Mouse (Mus musculus) limb, embryonic 11.5 days (tissue): ENCODE data around the gene Klhl7. TPM values are rescaled to one million over a fixed set of nuclear protein-coding genes. Genes with fewer than 3 reads are reported as not detected.
"Not testable (repeated sequence)": the region's sequence is repeated elsewhere in the genome, so short reads cannot be mapped to it uniquely, and the experiment has no call there.

Source experiments
- ATAC-seq: fragments of 200-750 bp; cut with Nextera tagmentation; 2 replicates; pipeline ENCODE4 v1.8.0; 2017; ENCODE audit warnings: low read depth; ENCODE audit not compliant: insufficient number of reproducible peaks, low FRiP score, low TSS enrichment
- DNase-seq: peaks from one replicate; pipeline ENCODE4 v3.0.0-alpha.2; 2015; ENCODE audit warnings: low spot score
- H3K27ac ChIP-seq: fragments of 300-500 bp; sonication (generic); replicated peaks from 2 replicates; pipeline ENCODE4 v1.5.1; 2014; ENCODE audit warnings: low read depth, mild to moderate bottlenecking, low read length
- H3K27me3 ChIP-seq: fragments of 300-500 bp; sonication (generic); 2 replicates; pipeline ENCODE4 v1.6.1; 2014; ENCODE audit warnings: mild to moderate bottlenecking, low read length, mixed read lengths; ENCODE audit not compliant: control insufficient read depth, insufficient read depth
- H3K36me3 ChIP-seq: fragments of 300-500 bp; sonication (generic); 2 replicates; pipeline ENCODE4 v1.6.1; 2014; ENCODE audit warnings: mild to moderate bottlenecking, low read length, moderate library complexity, mixed read lengths; ENCODE audit not compliant: control insufficient read depth, insufficient read depth
- H3K4me1 ChIP-seq: fragments of 300-500 bp; sonication (generic); 2 replicates; pipeline ENCODE4 v1.6.1; 2014; ENCODE audit warnings: low read length, mixed read lengths; ENCODE audit not compliant: control insufficient read depth, insufficient read depth
- H3K4me2 ChIP-seq: fragments of 300-500 bp; sonication (generic); 2 replicates; pipeline ENCODE4 v1.6.1; 2014; ENCODE audit warnings: low read depth, mild to moderate bottlenecking, moderate library complexity; ENCODE audit not compliant: severe bottlenecking
- H3K4me3 ChIP-seq: fragments of 300-500 bp; sonication (generic); 2 replicates; pipeline ENCODE4 v1.5.1; 2014; ENCODE audit warnings: low read depth, low read length
- H3K9ac ChIP-seq: fragments of 300-500 bp; sonication (generic); 2 replicates; pipeline ENCODE4 v1.6.1; 2014; ENCODE audit warnings: mild to moderate bottlenecking, low read length
- H3K9me3 ChIP-seq: fragments of 300-500 bp; sonication (generic); 2 replicates; pipeline ENCODE4 v1.6.1; 2016; ENCODE audit warnings: low read length; ENCODE audit not compliant: control insufficient read depth
- WGBS: fragments of 180-500 bp; shearing (Covaris S2); extraction: QIAGEN DNeasy Blood & Tissue Kit; methylation state at CpG from one replicate; pipeline ENCODE4 v1.1.7; 2014; 5-methylcytosine and 5-hydroxymethylcytosine counted together
- polyA plus RNA-seq: library from polyadenylated mRNA; unstranded; fragments of >200 nt; fragmentation: Nextera tagmentation; extraction: Ambion mirVana; gene quantifications from 2 replicates; pipeline ENCODE4 v1.2.1, GENCODE M21; 2014

Klhl7 gene
- polyA plus RNA-seq, 1 experiment from 2014 or later: 60.0 TPM

DNA sequence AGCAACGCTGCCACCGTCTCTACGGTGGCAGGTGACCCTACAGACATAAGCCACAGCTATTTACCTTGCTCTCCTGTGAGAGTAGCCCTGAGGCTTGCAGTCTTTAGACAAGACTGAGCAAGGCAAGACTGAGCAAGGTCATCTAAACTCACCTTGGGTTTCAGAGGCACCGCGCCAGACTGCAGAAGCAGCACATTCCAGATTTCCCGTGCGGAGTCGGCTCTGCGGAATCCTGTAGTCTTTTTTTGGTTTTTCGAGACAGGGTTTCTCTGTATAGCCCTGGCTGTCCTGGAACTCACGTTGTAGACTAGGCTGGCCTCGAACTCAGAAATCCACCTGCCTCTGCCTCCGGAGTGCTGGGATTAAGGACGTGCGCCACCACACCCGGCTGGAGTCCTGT is 14.2 kb upstream of the Klhl7 start:
- 90% methylated on average over 16 of the region's 16 CpGs for WGBS
- no peaks in the 10 kb centered on the region for H3K36me3 ChIP-seq
- no peaks in the 10 kb centered on the region for H3K27me3 ChIP-seq
- no peak overlapping the region for H3K4me2 ChIP-seq
- H3K4me1 ChIP-seq: no peaks in the 10 kb centered on the region
- H3K9me3 ChIP-seq: no peaks in the 10 kb centered on the region
- ATAC-seq (no peak), DNase-seq (no peak)
- H3K9ac ChIP-seq: no peak overlapping the region
- no peak overlapping the region for H3K4me3 ChIP-seq
- no peak overlapping the region for H3K27ac ChIP-seq

DNA sequence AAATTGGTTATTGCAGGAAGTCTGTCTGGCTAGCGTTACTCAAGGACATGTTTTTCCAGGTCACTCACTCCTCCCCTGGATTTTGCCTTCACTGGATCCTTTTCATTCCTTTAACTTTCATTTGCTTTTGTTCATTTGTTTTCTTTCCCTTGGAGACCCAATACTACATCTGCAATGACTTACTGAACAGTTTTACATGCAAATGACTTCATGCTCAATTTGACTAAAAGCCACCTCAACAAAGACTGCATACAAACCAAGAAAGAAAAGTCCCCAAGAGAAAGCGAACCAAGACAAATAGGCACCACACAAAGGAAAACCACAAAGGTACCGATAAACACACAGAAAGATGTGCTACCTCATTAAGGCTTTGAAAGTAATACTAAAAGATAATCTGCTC is 13.5 kb upstream of the Klhl7 start:
- Histone ChIP-seq H3K9ac (no peak overlapping the region), H3K4me3 (no peak overlapping the region), H3K9me3 (no peaks in the 10 kb centered on the region), H3K4me1 (no peaks in the 10 kb centered on the region), H3K4me2 (no peak overlapping the region), H3K27me3 (no peaks in the 10 kb centered on the region), H3K27ac (no peak overlapping the region), H3K36me3 (no peaks in the 10 kb centered on the region)
- no peak for ATAC-seq
- 85% methylated on average over 3 of the region's 3 CpGs for WGBS
- DNase-seq: no peak

DNA sequence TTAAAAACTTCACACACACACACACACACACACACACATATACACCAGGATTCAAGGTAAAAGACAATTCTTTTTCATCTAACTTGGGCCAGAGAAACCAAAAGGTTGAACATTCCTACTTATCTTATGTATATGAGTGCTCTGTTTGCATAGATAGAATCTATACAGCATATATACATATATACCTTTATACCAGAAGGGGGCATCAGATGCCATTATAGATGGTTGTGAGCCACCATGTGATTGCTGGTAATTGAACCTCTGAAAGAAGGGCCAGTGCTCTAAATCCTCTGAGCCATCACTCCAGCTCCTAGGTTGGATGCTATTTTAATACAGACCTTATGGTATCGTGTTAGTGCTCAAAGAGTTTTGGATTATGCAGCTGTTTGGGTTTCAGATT is 12.0 kb upstream of the Klhl7 start:
- no peak overlapping the region for H3K9ac ChIP-seq
- DNase-seq: no peak
- no peaks in the 10 kb centered on the region for H3K4me1 ChIP-seq

DNA sequence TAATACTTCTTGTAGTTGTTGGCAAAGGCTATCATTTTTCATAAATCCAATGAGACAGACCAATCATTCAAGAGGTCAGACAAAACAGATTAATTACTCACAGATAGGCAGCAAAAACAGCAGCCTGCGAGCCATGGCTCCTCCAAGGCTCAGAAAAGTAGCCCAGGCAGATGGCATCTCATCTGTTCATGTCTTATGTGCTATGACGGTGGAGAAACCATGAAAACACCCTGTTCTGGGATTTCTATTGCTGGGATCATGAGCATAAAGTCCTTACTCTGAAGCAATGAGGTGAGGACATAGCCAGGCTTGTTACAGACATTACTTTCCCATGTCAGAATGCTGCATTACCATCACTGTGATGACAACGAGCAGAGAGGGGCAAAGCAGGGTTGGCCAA is 7.9 kb upstream of the Klhl7 start:
- WGBS: 82% methylated on average over 3 of the region's 3 CpGs
- H3K36me3 ChIP-seq: no peaks in the 10 kb centered on the region
- no peaks in the 10 kb centered on the region for H3K27me3 ChIP-seq
- DNase-seq: no peak
- ATAC-seq: no peak
- no peak overlapping the region for H3K27ac ChIP-seq
- no peaks in the 10 kb centered on the region for H3K9me3 ChIP-seq
- no peaks in the 10 kb centered on the region for H3K4me1 ChIP-seq
- no peak overlapping the region for H3K4me3 ChIP-seq
- no peak overlapping the region for H3K9ac ChIP-seq
- no peak overlapping the region for H3K4me2 ChIP-seq

More for the DNA sequence above, 12.0 kb upstream of the Klhl7 start:
- Histone ChIP-seq H3K27ac (no peak overlapping the region), H3K36me3 (no peaks in the 10 kb centered on the region), H3K27me3 (no peaks in the 10 kb centered on the region), H3K4me2 (no peak overlapping the region), H3K4me3 (no peak overlapping the region), H3K9me3 (no peaks in the 10 kb centered on the region)
- no peak for ATAC-seq
- 70% methylated on average over 1 of the region's 1 CpGs for WGBS

GRCm38 (mm10) chr5:24095393-24095792 is 5.0 kb upstream of the Klhl7 start:
- Histone ChIP-seq H3K4me1 (no peaks in the 10 kb centered on the region), H3K4me2 (no peak overlapping the region), H3K27ac (no peak overlapping the region), H3K27me3 (no peaks in the 10 kb centered on the region), H3K4me3 (no peak overlapping the region), H3K9me3 (no peaks in the 10 kb centered on the region), H3K36me3 (no peaks in the 10 kb centered on the region), H3K9ac (no peak overlapping the region)
- no peak for ATAC-seq
- DNase-seq: no peak
- WGBS: 84% methylated on average over 6 of the region's 6 CpGs

- H3K4me2 ChIP-seq: no peak overlapping the region
- H3K27ac ChIP-seq: no peak overlapping the region
- no peak overlapping the region for H3K4me3 ChIP-seq
- no peaks in the 10 kb centered on the region for H3K9me3 ChIP-seq
- WGBS: 76% methylated on average over 5 of the region's 5 CpGs
- no peak overlapping the region for H3K9ac ChIP-seq
- no peaks in the 10 kb centered on the region for H3K4me1 ChIP-seq
- no peaks in the 10 kb centered on the region for H3K27me3 ChIP-seq
- no peaks in the 10 kb centered on the region for H3K36me3 ChIP-seq
- DNase-seq (no peak), ATAC-seq (no peak)
These were observed 4.5 kb upstream of the Klhl7 start for GRCm38 (mm10) chr5:24095881-24096280.

GRCm38 (mm10) chr5:24100810-24101311 is 456 bp downstream of the Klhl7 start:
- ATAC-seq: peak; percentile 77
- H3K4me3 ChIP-seq: peak overlapping the region; percentile 70
- peak overlapping the region; percentile 70 for H3K4me2 ChIP-seq
- H3K27ac ChIP-seq: peak overlapping the region; percentile 48; the same call in 1 of the 2 replicates
- DNase-seq: peak; percentile 76
- no peaks in the 10 kb centered on the region for H3K36me3 ChIP-seq
- under 1% methylated on average over 27 of the region's 46 CpGs for WGBS
- H3K27me3 ChIP-seq: no peaks in the 10 kb centered on the region
- H3K4me1 ChIP-seq: no peaks in the 10 kb centered on the region
- H3K9me3 ChIP-seq: no peaks in the 10 kb centered on the region
- peak overlapping the region; percentile 85 for H3K9ac ChIP-seq

- 9% methylated on average over 8 of the region's 8 CpGs for WGBS
- no peaks in the 10 kb centered on the region for H3K27me3 ChIP-seq
- no peaks in the 10 kb centered on the region for H3K4me1 ChIP-seq
- H3K36me3 ChIP-seq: no peaks in the 10 kb centered on the region
- H3K4me2 ChIP-seq: peak overlapping the region; percentile 70
- H3K9ac ChIP-seq: peak overlapping the region; percentile 85
- peak overlapping the region; percentile 70 for H3K4me3 ChIP-seq
- DNase-seq: no peak
- H3K9me3 ChIP-seq: no peaks in the 10 kb centered on the region
- no peak overlapping the region for H3K27ac ChIP-seq
- ATAC-seq: no peak
These were observed 1.2 kb downstream of the Klhl7 start for GRCm38 (mm10) chr5:24101446-24102140.

GRCm38 (mm10) chr5:24103235-24103634 is 2.8 kb downstream of the Klhl7 start:
- H3K4me3 ChIP-seq, H3K4me2 ChIP-seq, H3K27ac ChIP-seq, H3K27me3 ChIP-seq, H3K36me3 ChIP-seq, DNase-seq, ATAC-seq, H3K9ac ChIP-seq, H3K4me1 ChIP-seq, H3K9me3 ChIP-seq: not testable (repeated sequence)
- WGBS: 74% methylated on average over 2 of the region's 2 CpGs
